Mouse (Mus musculus) kidney, adult 2 months (tissue): ENCODE measurements around the gene Lactb.

Experiments used
- CTCF ChIP-seq: fragments of 200-500 bp; conservative IDR thresholded peaks from 2 replicates; pipeline ENCODE4 v1.5.1; 2011; ENCODE audit warnings: low read depth, mild to moderate bottlenecking, control low read depth, low read length, moderate library complexity, mixed read lengths; ENCODE audit not compliant: insufficient read depth, insufficient read length
- POLR2A ChIP-seq: fragments of 200-500 bp; IDR thresholded peaks from one replicate; pipeline ENCODE4 v1.6.1; 2011; ENCODE audit warnings: low read depth, low read length, control low read depth

GRCm38 (mm10) chr9:66945647-66946641, 29.3 kb downstream of the Lactb start, which contains the start of gene Rps27l:
- TF ChIP-seq CTCF = 0 out of 2 replicates have a peak, but pooled peaks have one; percentile 0
- peak; percentile 81 for TF ChIP-seq POLR2A
